Mouse (Mus musculus): ENCODE results near the gene Gpr165. TPM values are rescaled to one million over a fixed set of nuclear protein-coding genes. Genes with fewer than 3 reads are reported as not detected.

Gene Gpr165
- not detected in 2 replicates for polyA plus RNA-seq (2015; fragmentation: Nextera tagmentation; extraction: Ambion mirVana)

DNA sequence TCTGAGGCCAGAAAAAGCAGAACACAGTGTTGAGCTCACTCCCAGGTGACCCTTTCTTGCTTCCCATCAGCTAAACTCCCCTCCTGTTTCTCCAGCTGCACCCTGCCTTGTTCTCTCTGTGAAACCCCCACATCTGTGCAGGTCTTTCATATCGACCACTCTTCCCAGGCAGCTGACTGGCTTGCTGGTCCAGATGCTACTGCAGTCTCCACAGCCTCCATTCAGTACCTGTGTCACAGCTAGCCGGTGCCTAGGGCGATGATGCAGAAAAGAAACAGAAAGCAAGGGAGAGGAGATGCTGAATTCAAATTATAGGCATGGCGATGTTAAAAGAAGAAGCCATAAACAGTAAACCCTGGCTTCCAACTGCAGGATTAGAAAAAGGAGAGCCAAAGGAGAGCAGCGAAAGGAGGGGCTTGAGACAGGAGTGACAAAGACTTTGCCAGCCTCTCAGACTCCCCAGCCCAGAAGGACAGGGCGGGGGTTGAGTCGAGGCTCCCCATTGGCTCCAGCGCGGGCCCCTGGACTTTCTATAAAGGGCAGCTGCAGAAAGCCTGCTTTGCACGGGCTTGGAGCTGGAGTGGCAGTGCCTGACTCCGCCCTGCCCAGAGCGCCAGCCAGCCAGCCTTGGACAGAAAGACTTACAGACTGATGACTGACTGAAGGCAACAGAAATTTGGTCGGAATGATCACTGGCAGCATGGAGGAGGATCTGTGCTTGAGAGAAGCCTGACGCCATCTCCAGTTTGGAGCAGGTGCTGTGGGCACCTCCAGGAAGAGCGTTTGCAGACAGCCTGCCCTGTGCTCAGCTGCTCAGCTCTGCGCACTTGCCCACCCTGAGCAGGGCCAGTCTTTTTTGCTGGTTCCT, at the start of gene Gpr165:
Gpr165 (plus strand) TSS at position 535 of the 868 bp plus-strand sequence.
- Histone ChIP-seq H3K4me1 (ENCODE audit: control insufficient read depth, low read depth, low read length) (no peaks in the 10 kb centered on the region), H3K36me3 (ENCODE audit: control insufficient read depth, insufficient read depth) (no peaks in the 10 kb centered on the region), H3K9ac (ENCODE audit: low read depth, low read length) (no peak within 1 kb of the TSS), H3K4me3 (ENCODE audit: low read depth, low read length) (no peak within 1 kb of the TSS), H3K27me3 (ENCODE audit: control insufficient read depth, insufficient read depth, low read depth, low read length) (no peaks in the 10 kb centered on the region), H3K27ac (ENCODE audit: low read length) (no peak within 1 kb of the TSS), H3K9me3 (replicated peaks; ENCODE audit: control insufficient read depth, low read length) (no peaks in the 10 kb centered on the region), H3K4me2 (ENCODE audit: low read depth, low read length) (no peak within 1 kb of the TSS)
- no peak for ATAC-seq (ENCODE audit: low read depth)
- WGBS (ENCODE audit: insufficient replicate concordance): 26% methylated on average over 16 of the region's 16 CpGs

DNA sequence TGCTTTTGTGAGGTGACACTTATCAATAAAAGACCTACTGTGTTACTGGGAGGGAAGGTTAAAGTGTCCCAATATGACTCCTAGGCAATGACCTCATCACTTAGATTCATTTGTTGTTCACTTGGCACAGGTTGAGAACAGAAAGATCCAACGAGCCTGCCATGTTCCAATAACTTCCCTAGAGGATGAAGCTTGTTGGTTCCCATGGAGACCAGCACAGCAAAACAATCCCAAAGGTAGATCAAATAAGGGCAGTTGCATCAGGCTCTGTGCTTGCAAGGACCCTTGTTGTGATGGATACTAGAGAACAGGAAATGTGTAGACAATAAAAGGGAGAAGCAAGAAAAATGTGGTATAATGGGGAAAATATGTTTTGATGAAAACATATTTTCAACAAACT, 38.4 kb upstream of the Gpr165 start:
- no peaks in the 10 kb centered on the region for H3K4me1 ChIP-seq (ENCODE audit: control insufficient read depth, low read depth, low read length)
- no peak overlapping the region for H3K4me2 ChIP-seq (ENCODE audit: low read depth, low read length)
- H3K27me3 ChIP-seq (ENCODE audit: control insufficient read depth, insufficient read depth, low read depth, low read length): no peaks in the 10 kb centered on the region
- no peaks in the 10 kb centered on the region for H3K9me3 ChIP-seq (replicated peaks; ENCODE audit: control insufficient read depth, low read length)
- 35% methylated on average over 1 of the region's 1 CpGs for WGBS (ENCODE audit: insufficient replicate concordance)
- ATAC-seq (ENCODE audit: low read depth): no peak
- no peak overlapping the region for H3K9ac ChIP-seq (ENCODE audit: low read depth, low read length)
- no peak overlapping the region for H3K27ac ChIP-seq (ENCODE audit: low read length)
- no peak overlapping the region for H3K4me3 ChIP-seq (ENCODE audit: low read depth, low read length)
- no peaks in the 10 kb centered on the region for H3K36me3 ChIP-seq (ENCODE audit: control insufficient read depth, insufficient read depth)

Measured in liver, embryonic 16.5 days (tissue).